Mouse (Mus musculus) gastrocnemius, adult 18-20 months (tissue): ENCODE data around the gene Olfr1141. TPM values are rescaled to one million over a fixed set of nuclear protein-coding genes. Genes with fewer than 3 reads are reported as not detected.

Experiments
- DNase-seq: peaks from one replicate; pipeline ENCODE4 v3.0.0; 2021; ENCODE audit warnings: low spot score
- long read RNA-seq, 2 experiments: library from polyadenylated mRNA; stranded (forward); transcript quantifications; one replicate each; pipeline ENCODE4 v2.0.0; 2021
- total RNA-seq, 2 experiments: library from RNA; stranded (reverse); gene quantifications; 2 replicates each; pipeline ENCODE4 v1.2.3; 2021

The Olfr1141 gene
- total RNA-seq = not detected
- long read RNA-seq, experiment 1 = 0 reads
- long read RNA-seq, experiment 2 = 0 reads

- DNase-seq = no peak
These were observed at the start of gene Olfr1141 for GRCm38 (mm10) chr2:87753891-87754290. Gene Olfr1141, minus strand, starts transcription at chr2:87753991.

- DNase-seq = no peak
These were observed 46.5 kb upstream of the Olfr1141 start, which contains the start of gene Olfr1143 for GRCm38 (mm10) chr2:87800292-87800691. Gene Olfr1143, plus strand, starts transcription at chr2:87800592.

- no peak for DNase-seq
These were observed 25.4 kb upstream of the Olfr1141 start, which contains the start of gene Olfr152 for GRCm38 (mm10) chr2:87779183-87779582. Gene Olfr152, plus strand, starts transcription at chr2:87779483.

GRCm38 (mm10) chr2:87776143-87776542, 22.4 kb upstream of the Olfr1141 start:
- no peak for DNase-seq

- no peak for DNase-seq
These were observed 10.3 kb downstream of the Olfr1141 start, which contains the start of gene Olfr1140 for GRCm38 (mm10) chr2:87743452-87743851. Gene Olfr1140, plus strand, starts transcription at chr2:87743752.

GRCm38 (mm10) chr2:87739878-87740277, 13.9 kb downstream of the Olfr1141 start, which contains the start of gene Olfr1138:
Gene Olfr1138, minus strand, starts transcription at chr2:87739978.
- no peak for DNase-seq

- DNase-seq = no peak
These were observed 40.7 kb downstream of the Olfr1141 start, which contains the start of gene Olfr1137 for GRCm38 (mm10) chr2:87713079-87713478. Gene Olfr1137, minus strand, starts transcription at chr2:87713179.

Other genes starting within 250 kb of the Olfr1141 start
- gene Pramel6, start 247.4 kb downstream of the Olfr1141 start, total RNA-seq = not detected
- not detected for gene Olfr153, start 222.2 kb downstream of the Olfr1141 start, total RNA-seq
- not detected for gene Olfr1128, start 208.4 kb downstream of the Olfr1141 start, total RNA-seq
- not detected for gene Olfr1129, start 180.1 kb downstream of the Olfr1141 start, total RNA-seq
- gene Olfr1130, start 147.8 kb downstream of the Olfr1141 start, total RNA-seq = not detected
- not detected for gene Olfr1131, start 126.9 kb downstream of the Olfr1141 start, total RNA-seq
- not detected for gene Olfr1132, start 116.5 kb downstream of the Olfr1141 start, total RNA-seq
- gene Olfr1133, start 106.6 kb downstream of the Olfr1141 start, total RNA-seq = not detected
- gene Olfr1134, start 95.5 kb downstream of the Olfr1141 start, total RNA-seq = not detected
- gene Olfr1135, start 80.3 kb downstream of the Olfr1141 start, total RNA-seq = not detected
- not detected for gene Olfr1136, start 60.0 kb downstream of the Olfr1141 start, total RNA-seq
- gene Olfr1137, start 40.8 kb downstream of the Olfr1141 start, total RNA-seq = not detected
- gene Olfr1138, start 14.0 kb downstream of the Olfr1141 start, total RNA-seq = not detected
- not detected for gene Olfr1140, start 10.2 kb downstream of the Olfr1141 start, total RNA-seq
- not detected for gene Olfr152, start 25.5 kb upstream of the Olfr1141 start, total RNA-seq
- not detected for gene Olfr1143, start 46.6 kb upstream of the Olfr1141 start, total RNA-seq
- not detected for gene Olfr1145, start 55.8 kb upstream of the Olfr1141 start, total RNA-seq
- gene Olfr1148, start 76.5 kb upstream of the Olfr1141 start, total RNA-seq = not detected
- not detected for gene Olfr1150-ps1, start 90.0 kb upstream of the Olfr1141 start, total RNA-seq
- not detected for gene Olfr1151, start 101.9 kb upstream of the Olfr1141 start, total RNA-seq
- not detected for gene Olfr1152, start 112.5 kb upstream of the Olfr1141 start, total RNA-seq
- not detected for gene Olfr1153, start 141.0 kb upstream of the Olfr1141 start, total RNA-seq
- gene Olfr1154, start 151.2 kb upstream of the Olfr1141 start, total RNA-seq = not detected
- not detected for gene Olfr1155, start 191.1 kb upstream of the Olfr1141 start, total RNA-seq
- not detected for gene Olfr1156, start 199.1 kb upstream of the Olfr1141 start, total RNA-seq
- gene Olfr1157, start 214.3 kb upstream of the Olfr1141 start, total RNA-seq = not detected
- gene Olfr74, start 220.7 kb upstream of the Olfr1141 start, total RNA-seq = not detected
- gene Olfr1158, start 236.1 kb upstream of the Olfr1141 start, total RNA-seq = not detected